Mouse (Mus musculus): ENCODE data around the gene Spock1. TPM values are rescaled to one million over a fixed set of nuclear protein-coding genes. Genes with fewer than 3 reads are reported as not detected.
A peak's percentile ranks its signal among the peaks of the same experiment; 100 is the strongest.

Gene Spock1
- polyA plus RNA-seq, 1 experiment from 2014 or later = 97.3 TPM

GRCm38 (mm10) chr13:57830896-57831295, 77.2 kb downstream of the Spock1 start:
- Histone ChIP-seq H3K4me3 (no peak overlapping the region), H3K4me1 (replicated peaks) (peaks cover 18% of the 10 kb centered on the region), H3K27me3 (no peaks in the 10 kb centered on the region), H3K9ac (no peak overlapping the region), H3K9me3 (no peaks in the 10 kb centered on the region), H3K36me3 (no peaks in the 10 kb centered on the region), H3K27ac (replicated peaks) (no peak overlapping the region), H3K4me2 (0 out of 2 replicates have a peak overlapping the region, but pooled peaks have one; percentile 1)
- ATAC-seq (ENCODE audit: low FRiP score, low read depth) = no peak
- WGBS = 37% methylated on average over 7 of the region's 7 CpGs

DNA sequence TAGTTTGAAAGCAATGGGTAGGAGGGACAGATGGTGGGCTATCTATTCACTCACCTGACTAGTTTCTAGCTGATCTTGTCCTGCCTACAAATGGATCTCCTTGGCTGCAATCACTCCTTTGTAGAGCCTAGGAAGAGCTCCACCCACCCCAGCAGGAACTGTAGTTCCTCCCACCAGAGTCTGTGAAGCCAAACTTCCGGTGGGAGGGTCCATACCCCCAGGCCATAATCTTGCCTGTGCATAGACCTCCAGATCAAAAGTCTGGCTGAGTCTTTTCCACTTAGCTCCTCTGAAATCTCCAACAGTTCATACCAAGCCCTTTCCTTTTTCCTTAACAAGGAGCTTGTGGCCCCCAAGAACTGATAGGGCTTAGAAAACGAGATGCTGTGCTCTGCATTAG, 78.0 kb downstream of the Spock1 start:
- H3K9ac ChIP-seq = no peak overlapping the region
- H3K27ac ChIP-seq (replicated peaks) = no peak overlapping the region
- no peak overlapping the region for H3K4me3 ChIP-seq
- no peak for ATAC-seq (ENCODE audit: low FRiP score, low read depth)
- H3K4me2 ChIP-seq = no peak overlapping the region
- no peaks in the 10 kb centered on the region for H3K9me3 ChIP-seq
- H3K27me3 ChIP-seq = no peaks in the 10 kb centered on the region
- peaks cover 18% of the 10 kb centered on the region for H3K4me1 ChIP-seq (replicated peaks)
- 36% methylated on average over 2 of the region's 2 CpGs for WGBS
- H3K36me3 ChIP-seq = no peaks in the 10 kb centered on the region

GRCm38 (mm10) chr13:57816276-57816675, 91.9 kb downstream of the Spock1 start:
- no peak overlapping the region for H3K9ac ChIP-seq
- no peak overlapping the region for H3K4me2 ChIP-seq
- ATAC-seq (ENCODE audit: low FRiP score, low read depth) = no peak
- no peak overlapping the region for H3K4me3 ChIP-seq
- no peaks in the 10 kb centered on the region for H3K36me3 ChIP-seq
- no peaks in the 10 kb centered on the region for H3K27me3 ChIP-seq
- no peaks in the 10 kb centered on the region for H3K9me3 ChIP-seq
- WGBS = 73% methylated on average over 11 of the region's 11 CpGs
- 0 out of 2 replicates have a peak, but pooled peaks cover 3% of the 10 kb centered on the region for H3K4me1 ChIP-seq (replicated peaks)
- peak overlapping the region; percentile 20; the same call in 1 of the 2 replicates for H3K27ac ChIP-seq (replicated peaks)

- H3K4me2 ChIP-seq = no peak overlapping the region
- WGBS = 85% methylated on average over 7 of the region's 7 CpGs
- H3K27me3 ChIP-seq = no peaks in the 10 kb centered on the region
- H3K4me1 ChIP-seq (replicated peaks) = 0 out of 2 replicates have a peak, but pooled peaks cover 5% of the 10 kb centered on the region
- no peaks in the 10 kb centered on the region for H3K9me3 ChIP-seq
- H3K4me3 ChIP-seq = no peak overlapping the region
- no peak overlapping the region for H3K27ac ChIP-seq (replicated peaks)
- H3K9ac ChIP-seq = no peak overlapping the region
- ATAC-seq (ENCODE audit: low FRiP score, low read depth) = no peak
- no peaks in the 10 kb centered on the region for H3K36me3 ChIP-seq
Measured at GRCm38 (mm10) chr13:57812643-57813042, 95.5 kb downstream of the Spock1 start.

- Histone ChIP-seq H3K9ac (no peak overlapping the region), H3K9me3 (no peaks in the 10 kb centered on the region), H3K27me3 (no peaks in the 10 kb centered on the region), H3K27ac (replicated peaks) (no peak overlapping the region), H3K4me1 (replicated peaks) (peaks cover 13% of the 10 kb centered on the region), H3K36me3 (no peaks in the 10 kb centered on the region), H3K4me3 (no peak overlapping the region), H3K4me2 (no peak overlapping the region)
- no peak for ATAC-seq (ENCODE audit: low FRiP score, low read depth)
- 81% methylated on average over 2 of the region's 2 CpGs for WGBS
Measured at GRCm38 (mm10) chr13:57811253-57811652, 96.9 kb downstream of the Spock1 start.

- Histone ChIP-seq H3K4me3 (no peak overlapping the region), H3K27me3 (no peaks in the 10 kb centered on the region)
- 61% methylated on average over 2 of the region's 2 CpGs for WGBS
Measured at GRCm38 (mm10) chr13:57810816-57811215, 97.3 kb downstream of the Spock1 start.

DNA sequence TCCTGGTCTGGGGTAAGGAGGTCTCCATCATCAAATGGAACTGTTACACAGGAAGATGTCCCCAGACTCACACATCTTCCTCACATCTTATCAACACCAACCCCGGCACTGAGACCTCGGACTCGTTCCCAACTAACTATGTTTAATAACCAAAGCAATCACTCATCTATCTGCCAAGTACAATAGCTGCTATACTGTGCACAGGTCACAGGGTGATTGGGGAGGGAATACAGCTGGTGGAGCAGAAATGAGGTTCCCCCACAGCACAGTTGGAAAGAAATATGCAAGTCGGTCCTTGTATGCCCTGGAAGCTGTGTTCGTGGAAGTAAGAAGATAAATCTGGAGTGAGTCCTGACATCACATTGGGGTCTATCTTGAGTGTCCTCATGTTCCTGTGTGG, 98.0 kb downstream of the Spock1 start:
- H3K4me3 ChIP-seq = no peak overlapping the region
- H3K4me1 ChIP-seq (replicated peaks) = peaks cover 16% of the 10 kb centered on the region
- no peak for ATAC-seq (ENCODE audit: low FRiP score, low read depth)
- H3K27me3 ChIP-seq = no peaks in the 10 kb centered on the region
- no peak overlapping the region for H3K9ac ChIP-seq
- no peaks in the 10 kb centered on the region for H3K9me3 ChIP-seq
- no peaks in the 10 kb centered on the region for H3K36me3 ChIP-seq
- no peak overlapping the region for H3K4me2 ChIP-seq
- H3K27ac ChIP-seq (replicated peaks) = no peak overlapping the region
- WGBS = 61% methylated on average over 5 of the region's 5 CpGs

More at GRCm38 (mm10) chr13:57810816-57811215, 97.3 kb downstream of the Spock1 start:
- no peak overlapping the region for H3K9ac ChIP-seq
- peaks cover 14% of the 10 kb centered on the region for H3K4me1 ChIP-seq (replicated peaks)
- H3K27ac ChIP-seq (replicated peaks) = no peak overlapping the region
- no peak overlapping the region for H3K4me2 ChIP-seq
- ATAC-seq (ENCODE audit: low FRiP score, low read depth) = no peak
- H3K36me3 ChIP-seq = no peaks in the 10 kb centered on the region
- H3K9me3 ChIP-seq = no peaks in the 10 kb centered on the region

GRCm38 (mm10) chr13:57809603-57810002, 98.5 kb downstream of the Spock1 start:
- Histone ChIP-seq H3K27ac (replicated peaks) (no peak overlapping the region), H3K9ac (no peak overlapping the region), H3K4me3 (no peak overlapping the region), H3K27me3 (no peaks in the 10 kb centered on the region), H3K4me2 (no peak overlapping the region), H3K9me3 (no peaks in the 10 kb centered on the region), H3K36me3 (no peaks in the 10 kb centered on the region), H3K4me1 (replicated peaks) (peaks cover 16% of the 10 kb centered on the region)
- ATAC-seq (ENCODE audit: low FRiP score, low read depth) = no peak
- WGBS = 73% methylated on average over 11 of the region's 11 CpGs

DNA sequence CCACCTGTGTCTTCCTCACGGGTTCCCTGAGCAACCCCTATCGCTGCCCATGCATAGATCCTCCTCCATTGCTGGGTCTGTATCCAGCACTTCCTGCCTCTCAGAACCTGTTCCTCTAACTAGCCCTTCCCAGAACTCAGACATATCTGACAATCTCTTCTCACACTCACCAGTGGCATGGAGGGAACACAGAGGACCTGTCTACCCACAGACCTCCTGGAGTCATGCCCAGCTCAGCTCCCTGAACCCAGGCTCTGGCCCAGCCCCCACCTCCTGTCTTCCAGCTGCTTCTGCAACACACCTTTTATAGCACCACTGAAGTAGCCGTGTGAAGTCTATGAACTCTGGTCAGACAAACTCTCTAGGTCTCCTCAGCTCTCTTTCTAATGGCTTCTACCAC, 101.3 kb downstream of the Spock1 start:
- Histone ChIP-seq H3K9me3 (no peaks in the 10 kb centered on the region), H3K4me1 (replicated peaks) (peaks cover 13% of the 10 kb centered on the region), H3K27me3 (no peaks in the 10 kb centered on the region), H3K4me2 (no peak overlapping the region), H3K9ac (no peak overlapping the region), H3K4me3 (no peak overlapping the region), H3K27ac (replicated peaks) (0 out of 2 replicates have a peak overlapping the region, but pooled peaks have one; percentile 31), H3K36me3 (no peaks in the 10 kb centered on the region)
- no peak for ATAC-seq (ENCODE audit: low FRiP score, low read depth)
- WGBS = 91% methylated on average over 3 of the region's 3 CpGs

DNA sequence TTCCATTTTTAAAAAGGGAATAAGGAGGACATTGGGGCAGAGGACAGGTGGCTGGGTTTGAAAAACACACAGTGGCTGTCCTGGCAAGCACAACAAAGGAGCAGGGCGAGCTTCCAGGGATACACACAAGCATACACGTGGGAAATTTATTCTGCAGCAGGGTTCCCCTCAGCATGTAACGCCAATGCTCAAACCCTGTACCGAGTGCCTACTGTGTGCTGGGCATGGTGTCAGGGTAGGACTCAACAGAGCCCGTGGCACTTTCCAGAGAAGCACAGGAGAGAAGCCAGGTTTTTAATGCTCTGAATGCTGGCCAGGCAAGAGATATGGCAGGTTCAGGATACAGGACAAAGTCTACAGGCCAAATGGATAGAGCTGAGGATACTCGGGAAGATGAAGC, 101.8 kb downstream of the Spock1 start:
- Histone ChIP-seq H3K4me1 (replicated peaks) (peaks cover 13% of the 10 kb centered on the region), H3K9me3 (no peaks in the 10 kb centered on the region), H3K27me3 (no peaks in the 10 kb centered on the region), H3K4me2 (no peak overlapping the region), H3K27ac (replicated peaks) (0 out of 2 replicates have a peak overlapping the region, but pooled peaks have one; percentile 31), H3K4me3 (no peak overlapping the region), H3K9ac (no peak overlapping the region), H3K36me3 (no peaks in the 10 kb centered on the region)
- WGBS = 51% methylated on average over 6 of the region's 6 CpGs
- ATAC-seq (ENCODE audit: low FRiP score, low read depth) = no peak

DNA sequence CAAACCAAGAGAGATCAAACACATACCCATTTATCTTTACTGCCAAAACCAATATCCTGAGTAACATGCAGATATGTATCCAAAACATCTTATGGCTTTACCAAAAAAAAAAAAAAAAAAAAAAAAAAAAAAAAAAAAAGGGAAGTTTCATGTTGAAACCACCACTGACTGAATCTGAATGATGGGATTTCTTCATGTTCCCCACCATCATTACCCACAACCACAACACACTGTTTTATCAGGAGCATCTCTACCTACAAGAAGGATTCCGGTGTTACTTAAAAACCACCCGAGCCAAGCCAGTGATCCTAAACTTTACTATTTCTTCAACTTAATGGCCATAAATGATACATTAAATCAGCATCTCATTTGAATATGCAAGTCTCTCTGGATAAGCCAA, 109.5 kb downstream of the Spock1 start:
- no peaks in the 10 kb centered on the region for H3K27me3 ChIP-seq
- no peak for ATAC-seq (ENCODE audit: low FRiP score, low read depth)
- 96% methylated on average over 2 of the region's 2 CpGs for WGBS
- H3K9me3 ChIP-seq = no peaks in the 10 kb centered on the region
- no peak overlapping the region for H3K4me3 ChIP-seq
- H3K4me1 ChIP-seq (replicated peaks) = no peaks in the 10 kb centered on the region
- H3K4me2 ChIP-seq = no peak overlapping the region
- no peak overlapping the region for H3K27ac ChIP-seq (replicated peaks)
- no peaks in the 10 kb centered on the region for H3K36me3 ChIP-seq
- H3K9ac ChIP-seq = no peak overlapping the region

GRCm38 (mm10) chr13:57796951-57797692, 111.0 kb downstream of the Spock1 start:
- 73% methylated on average over 10 of the region's 10 CpGs for WGBS
- Histone ChIP-seq H3K9me3 (no peaks in the 10 kb centered on the region), H3K4me2 (no peak overlapping the region), H3K4me3 (no peak overlapping the region), H3K27me3 (no peaks in the 10 kb centered on the region), H3K9ac (no peak overlapping the region), H3K27ac (replicated peaks) (no peak overlapping the region), H3K36me3 (no peaks in the 10 kb centered on the region), H3K4me1 (replicated peaks) (no peaks in the 10 kb centered on the region)
- ATAC-seq (ENCODE audit: low FRiP score, low read depth) = no peak

Data from hindbrain, embryonic 15.5 days (tissue).